Mouse (Mus musculus) erythroblast, embryonic 14.5 days (primary cell): ENCODE results near the gene Slc12a8.

ENCODE experiments used
- GATA1 ChIP-seq: IDR thresholded peaks from 2 replicates; pipeline ENCODE4 v1.6.1; 2012; ENCODE audit warnings: low read length, inconsistent platforms, mixed read lengths
- TAL1 ChIP-seq: IDR thresholded peaks from 3 replicates; pipeline ENCODE4 v1.6.1; 2012; ENCODE audit warnings: low read length, inconsistent platforms, mixed read lengths

DNA sequence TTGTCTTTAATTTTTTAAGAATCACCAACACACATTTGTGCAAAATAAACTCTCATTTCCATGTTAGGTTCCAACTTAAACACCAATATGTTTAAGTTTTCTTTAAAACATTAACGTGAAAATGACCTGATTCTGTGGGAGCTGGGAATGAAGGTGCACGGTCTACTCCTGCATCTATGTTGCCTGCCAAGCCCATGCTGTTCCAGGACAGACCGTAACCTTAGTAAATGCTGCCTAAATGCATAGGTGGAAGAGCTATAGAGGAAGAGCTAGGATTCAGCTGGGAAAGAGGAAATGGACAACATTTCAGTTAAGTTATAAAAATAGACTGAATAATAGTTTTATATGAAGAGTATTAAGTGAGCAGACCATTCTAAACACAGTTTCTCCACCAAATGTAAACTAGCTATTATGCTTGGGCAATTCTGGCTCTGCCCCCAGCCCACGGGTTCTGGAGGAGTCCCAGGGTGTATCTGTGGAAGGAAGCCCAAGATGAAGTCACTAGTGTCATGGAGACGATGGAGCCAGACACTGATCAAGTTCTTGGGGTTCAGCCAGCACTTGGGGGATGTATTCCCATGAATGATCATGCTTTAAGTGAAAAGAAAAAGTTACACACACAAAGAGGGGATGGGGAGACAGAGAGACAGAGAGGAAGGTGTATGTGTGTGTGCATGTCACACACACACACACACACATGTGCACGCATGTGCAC lies 95.1 kb downstream of the Slc12a8 start:
- no peak for TF ChIP-seq TAL1
- TF ChIP-seq GATA1: no peak
